Mouse (Mus musculus): ENCODE measurements around the gene Itih2. TPM values are rescaled to one million over a fixed set of nuclear protein-coding genes. Genes with fewer than 3 reads are reported as not detected.

Gene Itih2
- polyA plus RNA-seq, 1 experiment from 2014 or later = 1.2 TPM

- Histone ChIP-seq H3K4me2 (no peak overlapping the region), H3K9me3 (no peaks in the 10 kb centered on the region), H3K4me3 (no peak overlapping the region), H3K27ac (replicated peaks) (no peak overlapping the region), H3K36me3 (no peaks in the 10 kb centered on the region), H3K9ac (no peak overlapping the region), H3K27me3 (replicated peaks) (no peaks in the 10 kb centered on the region), H3K4me1 (no peaks in the 10 kb centered on the region)
- WGBS = 36% methylated on average over 1 of the region's 1 CpGs
- ATAC-seq (ENCODE audit: extremely low read depth, insufficient number of reproducible peaks, low FRiP score, low TSS enrichment) = no peak
These were observed 12.4 kb downstream of the Itih2 start for GRCm38 (mm10) chr2:10118751-10119150.

- Histone ChIP-seq H3K36me3 (no peaks in the 10 kb centered on the region), H3K4me3 (no peak overlapping the region), H3K9me3 (no peaks in the 10 kb centered on the region), H3K4me1 (no peaks in the 10 kb centered on the region), H3K4me2 (no peak overlapping the region), H3K27me3 (replicated peaks) (no peaks in the 10 kb centered on the region; the same call in 1 of the 2 replicates), H3K27ac (replicated peaks) (no peak overlapping the region), H3K9ac (no peak overlapping the region)
- no peak for ATAC-seq (ENCODE audit: extremely low read depth, insufficient number of reproducible peaks, low FRiP score, low TSS enrichment)
- 65% methylated on average over 6 of the region's 6 CpGs for WGBS
These were observed 22.5 kb downstream of the Itih2 start for GRCm38 (mm10) chr2:10108535-10109189.

- 44% methylated on average over 6 of the region's 6 CpGs for WGBS
- no peaks in the 10 kb centered on the region for H3K36me3 ChIP-seq
- H3K9me3 ChIP-seq = no peaks in the 10 kb centered on the region
- no peaks in the 10 kb centered on the region; the same call in 1 of the 2 replicates for H3K27me3 ChIP-seq (replicated peaks)
- H3K4me2 ChIP-seq = no peak overlapping the region
- H3K27ac ChIP-seq (replicated peaks) = no peak overlapping the region
- ATAC-seq (ENCODE audit: extremely low read depth, insufficient number of reproducible peaks, low FRiP score, low TSS enrichment) = no peak
- H3K9ac ChIP-seq = no peak overlapping the region
- no peaks in the 10 kb centered on the region; the same call in 1 of the 2 replicates for H3K4me1 ChIP-seq
- no peak overlapping the region for H3K4me3 ChIP-seq
These were observed 30.0 kb downstream of the Itih2 start for GRCm38 (mm10) chr2:10101180-10101579.

- Histone ChIP-seq H3K4me3 (no peak overlapping the region), H3K9me3 (no peaks in the 10 kb centered on the region), H3K9ac (no peak overlapping the region), H3K36me3 (no peaks in the 10 kb centered on the region), H3K4me1 (no peaks in the 10 kb centered on the region; the same call in 1 of the 2 replicates), H3K4me2 (no peak overlapping the region), H3K27ac (replicated peaks) (no peak overlapping the region), H3K27me3 (replicated peaks) (no peaks in the 10 kb centered on the region; the same call in 1 of the 2 replicates)
- 41% methylated on average over 2 of the region's 2 CpGs for WGBS
- ATAC-seq (ENCODE audit: extremely low read depth, insufficient number of reproducible peaks, low FRiP score, low TSS enrichment) = no peak
These were observed 30.7 kb downstream of the Itih2 start for GRCm38 (mm10) chr2:10100471-10100870.

- no peak for ATAC-seq (ENCODE audit: extremely low read depth, insufficient number of reproducible peaks, low FRiP score, low TSS enrichment)
- H3K27ac ChIP-seq (replicated peaks) = no peak overlapping the region
- H3K4me1 ChIP-seq = no peaks in the 10 kb centered on the region; the same call in 1 of the 2 replicates
- no peak overlapping the region for H3K9ac ChIP-seq
- no peak overlapping the region for H3K4me2 ChIP-seq
- H3K4me3 ChIP-seq = no peak overlapping the region
- H3K36me3 ChIP-seq = peaks cover 9% of the 10 kb centered on the region; the same call in 1 of the 2 replicates
- no peaks in the 10 kb centered on the region for H3K27me3 ChIP-seq (replicated peaks)
- 30% methylated on average over 9 of the region's 9 CpGs for WGBS
- H3K9me3 ChIP-seq = no peaks in the 10 kb centered on the region
These were observed 32.5 kb downstream of the Itih2 start for GRCm38 (mm10) chr2:10098598-10099215.

- no peaks in the 10 kb centered on the region for H3K4me1 ChIP-seq
- no peak overlapping the region for H3K4me3 ChIP-seq
- no peaks in the 10 kb centered on the region for H3K27me3 ChIP-seq (replicated peaks)
- no peak overlapping the region for H3K4me2 ChIP-seq
- ATAC-seq (ENCODE audit: extremely low read depth, insufficient number of reproducible peaks, low FRiP score, low TSS enrichment) = no peak
- H3K9ac ChIP-seq = no peak overlapping the region
- H3K36me3 ChIP-seq = peaks cover 45% of the 10 kb centered on the region
- WGBS = 85% methylated on average over 14 of the region's 14 CpGs
- no peak overlapping the region for H3K27ac ChIP-seq (replicated peaks)
- H3K9me3 ChIP-seq = no peaks in the 10 kb centered on the region
These were observed 36.7 kb downstream of the Itih2 start for GRCm38 (mm10) chr2:10094327-10095100.

- Histone ChIP-seq H3K36me3 (peaks cover 78% of the 10 kb centered on the region), H3K4me3 (no peak overlapping the region), H3K27ac (replicated peaks) (no peak overlapping the region), H3K9ac (no peak overlapping the region), H3K9me3 (no peaks in the 10 kb centered on the region), H3K27me3 (replicated peaks) (no peaks in the 10 kb centered on the region), H3K4me1 (peaks cover 9% of the 10 kb centered on the region), H3K4me2 (no peak overlapping the region)
- no peak for ATAC-seq (ENCODE audit: extremely low read depth, insufficient number of reproducible peaks, low FRiP score, low TSS enrichment)
- WGBS = 84% methylated on average over 8 of the region's 8 CpGs
These were observed 43.8 kb downstream of the Itih2 start for GRCm38 (mm10) chr2:10087256-10087850.

- ATAC-seq (ENCODE audit: extremely low read depth, insufficient number of reproducible peaks, low FRiP score, low TSS enrichment) = no peak
- no peak overlapping the region for H3K9ac ChIP-seq
- H3K36me3 ChIP-seq = peaks cover 40% of the 10 kb centered on the region
- H3K4me2 ChIP-seq = no peak overlapping the region
- no peaks in the 10 kb centered on the region for H3K27me3 ChIP-seq (replicated peaks)
- no peak overlapping the region for H3K27ac ChIP-seq (replicated peaks)
- no peaks in the 10 kb centered on the region for H3K9me3 ChIP-seq
- peaks cover 35% of the 10 kb centered on the region for H3K4me1 ChIP-seq
- no peak overlapping the region for H3K4me3 ChIP-seq
- WGBS = 70% methylated on average over 1 of the region's 1 CpGs
These were observed 48.5 kb downstream of the Itih2 start for GRCm38 (mm10) chr2:10082737-10083136.

GRCm38 (mm10) chr2:10081453-10082080 lies 49.6 kb downstream of the Itih2 start:
- WGBS = 87% methylated on average over 5 of the region's 5 CpGs
- Histone ChIP-seq H3K4me3 (peak overlapping the region; percentile 89), H3K27ac (replicated peaks) (no peak overlapping the region), H3K4me1 (peaks cover 46% of the 10 kb centered on the region), H3K9ac (peak overlapping the region; percentile 88), H3K9me3 (no peaks in the 10 kb centered on the region), H3K36me3 (peaks cover 28% of the 10 kb centered on the region), H3K4me2 (peak overlapping the region; percentile 88), H3K27me3 (replicated peaks) (no peaks in the 10 kb centered on the region)
- ATAC-seq (ENCODE audit: extremely low read depth, insufficient number of reproducible peaks, low FRiP score, low TSS enrichment) = no peak

- under 1% methylated on average over 61 of the region's 61 CpGs for WGBS
- H3K27ac ChIP-seq (replicated peaks) = peak within 1 kb of the TSS; percentile 96
- H3K36me3 ChIP-seq = peaks cover 27% of the 10 kb centered on the region
- peaks cover 57% of the 10 kb centered on the region for H3K4me1 ChIP-seq
- peak within 1 kb of the TSS; percentile 99 for H3K9ac ChIP-seq
- peak within 1 kb of the TSS; percentile 88 for H3K4me2 ChIP-seq
- ATAC-seq (ENCODE audit: extremely low read depth, insufficient number of reproducible peaks, low FRiP score, low TSS enrichment) = peak; percentile 92
- no peaks in the 10 kb centered on the region for H3K9me3 ChIP-seq
- peak within 1 kb of the TSS; percentile 89 for H3K4me3 ChIP-seq
- no peaks in the 10 kb centered on the region for H3K27me3 ChIP-seq (replicated peaks)
These were observed 50.7 kb downstream of the Itih2 start, which contains the start of the genes Atp5c1 and Kin for GRCm38 (mm10) chr2:10080310-10081010. Atp5c1 (minus strand) TSS chr2:10080510. Kin (plus strand) TSS chr2:10080593.
